Mouse (Mus musculus): ENCODE results near the gene Lyg2. TPM values are rescaled to one million over a fixed set of nuclear protein-coding genes. Genes with fewer than 3 reads are reported as not detected.

The Lyg2 gene
- polyA plus RNA-seq, 2 experiments from 2014 or later, result not detected

GRCm38 (mm10) chr1:37877736-37878460, 38.4 kb downstream of the Lyg2 start:
- ATAC-seq, result no peak

- ATAC-seq, result no peak
These were observed 43.1 kb downstream of the Lyg2 start for GRCm38 (mm10) chr1:37873157-37873556.

GRCm38 (mm10) chr1:37872131-37873067, 43.9 kb downstream of the Lyg2 start:
- ATAC-seq, result peak; percentile 91

- ATAC-seq, result peak; percentile 18
These were observed 44.6 kb downstream of the Lyg2 start, which contains the start of gene Lipt1 for GRCm38 (mm10) chr1:37871704-37872103. TSS of gene Lipt1 (plus strand) at chr1:37871738.

GRCm38 (mm10) chr1:37869362-37869761, 46.9 kb downstream of the Lyg2 start:
- ATAC-seq, result no peak

GRCm38 (mm10) chr1:37868640-37869039, 47.7 kb downstream of the Lyg2 start:
- ATAC-seq, result no peak

- ATAC-seq, result no peak
These were observed 48.5 kb downstream of the Lyg2 start for GRCm38 (mm10) chr1:37867684-37868322.

- ATAC-seq, result no peak
These were observed 49.2 kb downstream of the Lyg2 start for GRCm38 (mm10) chr1:37867056-37867455.

- ATAC-seq, result no peak
These were observed 50.0 kb downstream of the Lyg2 start, which contains the start of gene Tsga10 for GRCm38 (mm10) chr1:37866286-37866685. TSS of gene Tsga10 (minus strand) at chr1:37866429.

GRCm38 (mm10) chr1:37865401-37866215, 50.7 kb downstream of the Lyg2 start:
- ATAC-seq, result no peak

GRCm38 (mm10) chr1:37864511-37865400, 51.5 kb downstream of the Lyg2 start:
- peak; percentile 89 for ATAC-seq

Other genes starting within 250 kb of the Lyg2 start
- gene 2010300C02Rik, start 196.4 kb downstream of the Lyg2 start, polyA plus RNA-seq (2017; shearing (Covaris generic)), result under 1 TPM; 0.42 to 0.79 TPM
- 1 to 10 TPM; 2.1 TPM for gene Tsga10, start 50.1 kb downstream of the Lyg2 start, polyA plus RNA-seq (2017; shearing (Covaris generic))
- 1 to 10 TPM; 9.1 to 9.8 TPM for gene Lipt1, start 44.8 kb downstream of the Lyg2 start, polyA plus RNA-seq (2017; shearing (Covaris generic))
- gene Mitd1, start 26.1 kb downstream of the Lyg2 start, polyA plus RNA-seq (2017; shearing (Covaris generic)), result 100 to 1,000 TPM; 113 to 123 TPM
- gene Mrpl30, start 26.0 kb downstream of the Lyg2 start, polyA plus RNA-seq (2017; shearing (Covaris generic)), result 100 to 1,000 TPM; 237 to 238 TPM
- gene Lyg1, start 41.3 kb upstream of the Lyg2 start, polyA plus RNA-seq (2017; shearing (Covaris generic)), result not detected
- 100 to 1,000 TPM; 143 to 173 TPM for gene Txndc9, start 81.4 kb upstream of the Lyg2 start, polyA plus RNA-seq (2017; shearing (Covaris generic))
- 10 to 100 TPM; 30.5 to 32.9 TPM for gene Eif5b, start 81.5 kb upstream of the Lyg2 start, polyA plus RNA-seq (2017; shearing (Covaris generic))
- gene Rev1, start 213.3 kb upstream of the Lyg2 start, polyA plus RNA-seq (2017; shearing (Covaris generic)), result 10 to 100 TPM; 14.1 to 15.3 TPM

All from CD4-positive, CD25-positive, alpha-beta regulatory T cell, adult 4 months (primary cell).